Mouse (Mus musculus): ENCODE results near the gene Rapsn. TPM values are rescaled to one million over a fixed set of nuclear protein-coding genes. Genes with fewer than 3 reads are reported as not detected.

Gene Rapsn
- polyA plus RNA-seq, 2 experiments, result 0.55 to 1.1 TPM

GRCm38 (mm10) chr2:91059376-91059775, 24.0 kb downstream of the Rapsn start:
- no peak for TF ChIP-seq EP300 (IDR thresholded peaks at IDR 0.05; ENCODE audit: low read depth)
- TF ChIP-seq CTCF (IDR thresholded peaks at IDR 0.05; ENCODE audit: low read depth), result no peak
- Histone ChIP-seq H3K27ac (no peak overlapping the region), H3K9me3 (ENCODE audit: control insufficient read depth, low read length) (no peaks in the 10 kb centered on the region), H3K27me3 (ENCODE audit: control insufficient read depth, insufficient read depth, low read length) (no peaks in the 10 kb centered on the region), H3K9ac (replicated peaks) (no peak overlapping the region), H3K4me2 (ENCODE audit: low read depth) (no peak overlapping the region), H3K4me1 (replicated peaks; ENCODE audit: control insufficient read depth in 2 of 2, insufficient read depth in 2 of 2, low read length in 1 of 2) (peaks cover 23 to 26% of the 10 kb centered on the region in 2 experiments), H3K36me3 (replicated peaks; ENCODE audit: control insufficient read depth, insufficient read depth, low read depth) (peaks cover 75% of the 10 kb centered on the region), H3K4me3 (ENCODE audit: insufficient read depth in 1 of 2, low read depth in 2 of 2, low read length in 2 of 2) (no peak overlapping the region)
- DNase-seq (ENCODE audit: low read depth in 3 of 3, low spot score in 3 of 3) (no peak), ATAC-seq (ENCODE audit: insufficient read depth) (no peak)
- WGBS (ENCODE audit: insufficient replicate concordance), result 91% methylated on average over 2 of the region's 2 CpGs

GRCm38 (mm10) chr2:91060544-91061355, 25.3 kb downstream of the Rapsn start:
- Histone ChIP-seq H3K9ac (replicated peaks) (peak overlapping the region; percentile 15), H3K27me3 (ENCODE audit: control insufficient read depth, insufficient read depth, low read length) (no peaks in the 10 kb centered on the region), H3K36me3 (replicated peaks; ENCODE audit: control insufficient read depth, insufficient read depth, low read depth) (peaks cover 72% of the 10 kb centered on the region), H3K4me1 (replicated peaks; ENCODE audit: control insufficient read depth in 2 of 2, insufficient read depth in 2 of 2, low read length in 1 of 2) (peaks cover 17% of the 10 kb centered on the region in 2 experiments), H3K27ac (peak overlapping the region; percentile 71), H3K4me2 (ENCODE audit: low read depth) (peak overlapping the region; percentile 25), H3K9me3 (ENCODE audit: control insufficient read depth, low read length) (no peaks in the 10 kb centered on the region), H3K4me3 (ENCODE audit: insufficient read depth in 1 of 2, low read depth in 2 of 2, low read length in 2 of 2) (no peak overlapping the region)
- ATAC-seq (ENCODE audit: insufficient read depth) (peak; percentile 93), DNase-seq (ENCODE audit: low read depth in 3 of 3, low spot score in 3 of 3) (peak; percentile 69 to 74 (median 70))
- 49% methylated on average over 10 of the region's 10 CpGs for WGBS (ENCODE audit: insufficient replicate concordance)
- TF ChIP-seq EP300 (IDR thresholded peaks at IDR 0.05; ENCODE audit: low read depth) (peak; percentile 79), CTCF (IDR thresholded peaks at IDR 0.05; ENCODE audit: low read depth) (peak; percentile 79)

GRCm38 (mm10) chr2:91061849-91062481, 26.5 kb downstream of the Rapsn start:
- ATAC-seq (ENCODE audit: insufficient read depth) (no peak), DNase-seq (ENCODE audit: low read depth in 3 of 3, low spot score in 3 of 3) (no peak)
- no peaks in the 10 kb centered on the region for H3K27me3 ChIP-seq (ENCODE audit: control insufficient read depth, insufficient read depth, low read length)
- no peaks in the 10 kb centered on the region for H3K9me3 ChIP-seq (ENCODE audit: control insufficient read depth, low read length)
- 83% methylated on average over 6 of the region's 6 CpGs for WGBS (ENCODE audit: insufficient replicate concordance)
- peaks cover 60% of the 10 kb centered on the region for H3K36me3 ChIP-seq (replicated peaks; ENCODE audit: control insufficient read depth, insufficient read depth, low read depth)
- H3K4me2 ChIP-seq (ENCODE audit: low read depth), result no peak overlapping the region
- TF ChIP-seq CTCF (IDR thresholded peaks at IDR 0.05; ENCODE audit: low read depth) (no peak), EP300 (IDR thresholded peaks at IDR 0.05; ENCODE audit: low read depth) (no peak)
- H3K4me3 ChIP-seq (ENCODE audit: insufficient read depth in 1 of 2, low read depth in 2 of 2, low read length in 2 of 2), result no peak overlapping the region
- no peak overlapping the region; the same call in 1 of the 2 replicates for H3K9ac ChIP-seq (replicated peaks)
- H3K27ac ChIP-seq, result peak overlapping the region; percentile 71
- peaks cover 17% of the 10 kb centered on the region in 2 experiments for H3K4me1 ChIP-seq (replicated peaks; ENCODE audit: control insufficient read depth in 2 of 2, insufficient read depth in 2 of 2, low read length in 1 of 2)

GRCm38 (mm10) chr2:91062779-91063606, 27.6 kb downstream of the Rapsn start:
- 88% methylated on average over 16 of the region's 16 CpGs for WGBS (ENCODE audit: insufficient replicate concordance)
- DNase-seq (ENCODE audit: low read depth in 3 of 3, low spot score in 3 of 3), result no peak
- Histone ChIP-seq H3K27me3 (ENCODE audit: control insufficient read depth, insufficient read depth, low read length) (no peaks in the 10 kb centered on the region), H3K27ac (no peak overlapping the region), H3K9me3 (ENCODE audit: control insufficient read depth, low read length) (no peaks in the 10 kb centered on the region), H3K9ac (replicated peaks) (no peak overlapping the region), H3K36me3 (replicated peaks; ENCODE audit: control insufficient read depth, insufficient read depth, low read depth) (peaks cover 51% of the 10 kb centered on the region), H3K4me1 (replicated peaks; ENCODE audit: control insufficient read depth in 2 of 2, insufficient read depth in 2 of 2, low read length in 1 of 2) (peaks cover 17% of the 10 kb centered on the region in 2 experiments), H3K4me3 (ENCODE audit: insufficient read depth in 1 of 2, low read depth in 2 of 2, low read length in 2 of 2) (no peak overlapping the region), H3K4me2 (ENCODE audit: low read depth) (no peak overlapping the region)
- TF ChIP-seq EP300 (IDR thresholded peaks at IDR 0.05; ENCODE audit: low read depth) (no peak), CTCF (IDR thresholded peaks at IDR 0.05; ENCODE audit: low read depth) (no peak)
- no peak for ATAC-seq (ENCODE audit: insufficient read depth)
